Mouse (Mus musculus) E14TG2a.4 (cell line): ENCODE measurements around the gene Gm11756.
"Not testable (repeated sequence)": the region's sequence is repeated elsewhere in the genome, so short reads cannot be mapped to it uniquely, and the experiment has no call there.

ENCODE experiments used
- H3K27me3 ChIP-seq: 2 replicates; pipeline ENCODE4 v1.6.1; 2014; ENCODE audit warnings: low read length, control low read depth; ENCODE audit not compliant: insufficient read depth
- H3K36me3 ChIP-seq: 2 replicates; pipeline ENCODE4 v1.6.1; 2014; ENCODE audit warnings: low read length, control low read depth; ENCODE audit not compliant: insufficient read depth
- H3K4me1 ChIP-seq: replicated peaks from 2 replicates; pipeline ENCODE4 v1.6.1; 2014; ENCODE audit warnings: low read depth, low read length, control low read depth
- H3K4me3 ChIP-seq: replicated peaks from 2 replicates; pipeline ENCODE4 v1.5.1; 2014; ENCODE audit warnings: mild to moderate bottlenecking, low read length
- H3K9me3 ChIP-seq: 2 replicates; pipeline ENCODE4 v1.6.1; 2014; ENCODE audit warnings: low read length, control low read depth
- CTCF ChIP-seq: conservative IDR thresholded peaks from 2 replicates; pipeline ENCODE4 v1.5.1; 2014; ENCODE audit warnings: low read length
- NANOG ChIP-seq: IDR thresholded peaks from 2 replicates; pipeline ENCODE4 v1.6.1; 2014; ENCODE audit warnings: borderline replicate concordance, low read length, mixed read lengths
- POU5F1 ChIP-seq: IDR thresholded peaks from 2 replicates; pipeline ENCODE4 v1.6.1; 2014; ENCODE audit warnings: low read length, borderline replicate concordance

Gene Gm11756

GRCm38 (mm10) chr4:73920660-73921059 lies at the start of gene Gm11756:
Gene Gm11756 (minus strand): TSS chr4:73920760.
- peaks cover 15% of the 10 kb centered on the region for H3K9me3 ChIP-seq
- not testable (repeated sequence) for H3K4me3 ChIP-seq, H3K27me3 ChIP-seq, H3K36me3 ChIP-seq, H3K4me1 ChIP-seq

DNA sequence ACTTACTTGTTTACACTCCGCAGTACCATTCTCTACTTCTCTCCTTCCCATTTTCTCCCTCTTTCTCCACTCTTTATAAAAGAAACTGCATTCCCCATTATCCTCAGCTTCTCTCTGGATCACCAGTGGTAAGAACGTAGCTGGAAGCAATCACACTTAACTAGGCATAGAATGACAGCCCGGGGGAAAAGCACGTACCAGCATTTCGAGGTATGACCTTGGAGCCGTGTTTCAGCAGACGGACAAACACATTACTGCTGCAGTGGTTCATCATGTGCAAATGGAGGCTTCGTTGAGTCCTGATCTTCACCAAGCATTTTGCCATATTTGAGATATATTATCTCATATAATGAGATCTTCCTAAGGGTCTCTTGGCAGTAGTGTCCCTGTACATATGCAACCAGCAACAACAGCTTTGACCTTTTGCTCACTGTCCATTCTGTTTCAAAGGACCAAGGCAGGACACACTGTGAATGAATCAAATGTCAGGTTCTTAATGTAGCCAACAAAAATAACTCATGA lies 29.9 kb upstream of the Gm11756 start, which contains the start of gene 2310002L09Rik:
Gene 2310002L09Rik, minus strand, starts transcription at position 472 of the 522 bp plus-strand sequence.
- H3K4me1 ChIP-seq, result no peaks in the 10 kb centered on the region
- TF ChIP-seq CTCF (no peak), POU5F1 (no peak), NANOG (no peak)

DNA sequence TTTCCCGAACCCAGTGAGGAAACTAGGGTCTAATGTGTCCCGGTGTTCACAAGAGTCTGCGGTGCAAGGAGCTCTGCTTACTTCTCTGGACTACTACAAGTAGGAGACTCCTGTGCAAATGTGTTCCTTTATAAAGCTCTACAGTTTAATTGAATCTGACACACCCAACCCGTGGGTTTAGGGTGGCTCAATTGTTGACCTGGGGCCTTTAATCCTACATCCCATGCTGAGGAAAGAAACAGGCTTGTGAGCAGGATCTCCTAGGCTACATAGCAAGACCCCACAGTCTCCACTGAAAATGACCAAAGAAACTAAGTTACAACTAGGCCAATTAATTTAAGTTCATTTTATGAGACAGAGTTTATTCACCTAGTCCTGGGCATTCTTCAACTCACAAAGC lies 14.7 kb downstream of the Gm11756 start, which contains the start of gene Gm13871:
Gene Gm13871, minus strand, starts transcription at position 101 of the 400 bp plus-strand sequence.
- H3K27me3 ChIP-seq, H3K36me3 ChIP-seq, H3K4me3 ChIP-seq, H3K9me3 ChIP-seq, H3K4me1 ChIP-seq: not testable (repeated sequence)

More for the DNA sequence above, 29.9 kb upstream of the Gm11756 start, which contains the start of gene 2310002L09Rik:
- H3K4me3 ChIP-seq, result no peak within 1 kb of the TSS
- H3K27me3 ChIP-seq, result no peaks in the 10 kb centered on the region
- H3K36me3 ChIP-seq, result no peaks in the 10 kb centered on the region
- peaks cover 10% of the 10 kb centered on the region; the same call in 1 of the 2 replicates for H3K9me3 ChIP-seq

GRCm38 (mm10) chr4:73891012-73891411 lies 29.5 kb downstream of the Gm11756 start, which contains the start of gene Gm11757:
Gene Gm11757 (minus strand): TSS chr4:73891112.
- H3K4me3 ChIP-seq, H3K36me3 ChIP-seq, H3K27me3 ChIP-seq: not testable (repeated sequence)

GRCm38 (mm10) chr4:73876166-73876565 lies 44.4 kb downstream of the Gm11756 start, which contains the start of gene Gm11758:
Gene Gm11758 (minus strand): TSS chr4:73876266.
- not testable (repeated sequence) for H3K4me3 ChIP-seq, H3K27me3 ChIP-seq, H3K4me1 ChIP-seq, H3K9me3 ChIP-seq, H3K36me3 ChIP-seq

More at GRCm38 (mm10) chr4:73891012-73891411, 29.5 kb downstream of the Gm11756 start, which contains the start of gene Gm11757:
- H3K9me3 ChIP-seq, H3K4me1 ChIP-seq: not testable (repeated sequence)
